Mouse (Mus musculus) T-helper 2 cell (primary cell): ENCODE results near the gene Brk1.

Experiments
- in situ Hi-C: fragments of 300-600 bp; cut with MboI, MseI; formaldehyde crosslinking; loops from one replicate; pipeline ENCODE4 v1.15.1; 2025; ENCODE audit warnings: high pct_unique_total_duplicates

Gene Brk1

DNA sequence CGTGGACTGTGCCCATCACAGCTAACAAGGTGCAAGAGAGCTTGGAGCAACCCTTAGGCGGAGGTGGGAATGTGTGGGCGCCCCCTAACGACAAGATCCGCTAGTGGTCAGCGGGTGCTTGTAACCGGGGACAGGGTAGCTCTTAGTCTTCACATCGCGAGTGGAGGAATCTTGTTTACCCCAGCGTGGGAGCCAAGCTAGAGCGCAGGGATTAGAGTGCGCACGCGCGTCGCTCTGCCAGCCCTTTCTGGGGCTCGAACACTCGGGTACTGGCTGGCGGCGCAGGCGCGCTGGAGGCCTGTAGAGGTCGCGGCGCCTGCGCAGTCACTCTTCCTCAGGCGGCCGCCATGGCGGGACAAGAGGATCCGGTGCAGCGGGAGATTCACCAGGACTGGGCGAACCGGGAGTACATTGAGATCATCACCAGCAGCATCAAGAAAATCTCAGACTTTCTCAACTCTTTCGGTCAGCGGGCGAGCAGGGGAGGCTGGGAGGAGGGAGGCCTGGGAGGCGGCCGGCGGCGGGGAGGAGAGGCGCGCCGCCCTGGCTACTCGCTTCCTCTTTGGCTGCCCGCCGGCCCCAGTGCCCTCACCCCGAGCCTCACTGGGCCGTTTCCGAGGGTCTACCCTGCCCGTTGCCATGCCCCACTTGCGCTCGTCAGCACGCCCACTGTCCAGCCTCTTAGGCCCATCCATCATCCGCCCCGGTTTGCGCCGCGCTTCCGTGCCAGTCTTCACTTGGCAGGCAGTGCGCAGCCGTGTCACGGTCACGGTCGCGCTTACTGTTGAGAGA, at the start of gene Brk1:
Gene Brk1, plus strand, starts transcription at position 341 of the 792 bp plus-strand sequence.
- in situ Hi-C loops = loop anchor here (25.0 kb wide), 1 partner anchor 1308 kb away; no protein-coding TSS in a partner anchor

DNA sequence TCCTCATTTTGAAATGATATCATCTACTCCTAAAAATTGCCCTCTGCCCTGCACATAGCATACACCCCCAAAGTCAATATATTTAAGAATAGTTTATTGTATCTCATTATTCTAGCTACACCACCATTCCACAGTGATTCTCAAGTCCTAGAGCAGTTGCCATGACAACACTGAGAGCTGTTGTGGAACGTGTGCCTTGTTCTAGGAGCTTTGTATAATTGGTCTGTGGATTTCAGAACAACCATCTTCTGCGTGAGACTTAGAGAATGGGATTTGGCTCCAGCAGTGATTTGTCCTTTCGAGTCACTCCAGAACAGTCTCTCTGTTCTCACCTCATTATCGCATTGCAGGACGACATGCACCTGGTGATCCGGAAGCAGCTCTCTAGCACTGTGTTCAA, 44.8 kb upstream of the Brk1 start:
- in situ Hi-C loops = loop anchor here (25.0 kb wide), 1 partner anchor 422 kb away; no protein-coding TSS in a partner anchor

DNA sequence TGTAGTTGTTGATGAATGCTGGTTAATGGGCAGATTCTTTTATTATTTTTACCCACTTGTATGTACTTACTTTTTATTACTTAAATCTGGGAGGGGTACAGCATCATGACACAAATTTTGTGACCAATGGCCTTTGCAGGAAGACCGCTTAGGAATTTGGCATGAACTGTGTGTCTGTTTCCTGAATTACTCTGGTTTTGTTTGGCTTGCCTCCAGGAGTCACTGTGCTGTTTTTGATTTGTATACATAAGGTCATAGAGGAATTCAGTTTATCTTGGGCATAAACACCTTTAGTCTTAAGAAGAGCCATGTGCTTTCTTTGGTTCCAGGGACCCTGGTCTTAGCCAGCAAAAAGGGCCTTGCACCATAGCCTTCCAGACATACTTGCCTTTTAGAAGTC, 40.0 kb upstream of the Brk1 start:
- in situ Hi-C loops = loop anchor here (25.0 kb wide), 1 partner anchor 427 kb away; no protein-coding TSS in a partner anchor

DNA sequence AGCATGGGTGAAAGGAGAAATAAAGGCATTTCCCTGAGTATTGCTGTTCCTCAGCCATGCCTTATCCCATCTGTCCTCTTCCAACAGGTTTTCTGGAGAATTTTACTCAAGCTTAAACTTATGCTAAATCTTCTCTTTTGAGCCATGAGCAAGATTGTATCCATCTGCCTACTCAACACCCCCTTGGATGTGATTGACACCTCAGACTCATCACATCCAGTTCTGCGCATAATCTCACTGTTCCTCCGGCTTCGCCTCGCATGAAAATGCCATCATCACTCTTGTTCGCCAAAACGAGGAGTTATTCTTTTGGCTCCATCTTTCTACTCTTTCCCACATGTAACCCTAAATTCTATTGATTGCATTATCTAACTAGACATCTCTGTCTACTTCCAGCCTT, 28.5 kb upstream of the Brk1 start:
- in situ Hi-C loops = no loop called here

DNA sequence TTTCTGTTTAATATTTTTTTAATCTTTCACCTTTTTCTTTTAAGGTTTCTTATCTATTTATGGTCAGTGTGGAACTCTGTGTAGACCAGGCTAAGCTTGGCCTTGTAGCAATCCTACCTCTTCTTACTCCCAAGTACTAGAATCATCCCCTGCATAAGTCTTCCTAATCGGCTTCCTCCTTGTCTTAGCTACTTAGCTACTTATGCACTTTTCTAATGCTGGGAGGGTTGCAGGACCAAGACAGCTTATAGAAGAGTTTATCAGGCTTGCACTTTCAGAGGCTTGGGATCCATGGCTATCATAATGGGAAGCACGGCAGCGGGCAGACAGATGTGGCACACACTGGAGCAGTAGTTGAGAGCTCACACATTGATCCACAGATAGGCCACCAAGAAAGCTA, 25.3 kb upstream of the Brk1 start:
- in situ Hi-C loops = no loop called here

DNA sequence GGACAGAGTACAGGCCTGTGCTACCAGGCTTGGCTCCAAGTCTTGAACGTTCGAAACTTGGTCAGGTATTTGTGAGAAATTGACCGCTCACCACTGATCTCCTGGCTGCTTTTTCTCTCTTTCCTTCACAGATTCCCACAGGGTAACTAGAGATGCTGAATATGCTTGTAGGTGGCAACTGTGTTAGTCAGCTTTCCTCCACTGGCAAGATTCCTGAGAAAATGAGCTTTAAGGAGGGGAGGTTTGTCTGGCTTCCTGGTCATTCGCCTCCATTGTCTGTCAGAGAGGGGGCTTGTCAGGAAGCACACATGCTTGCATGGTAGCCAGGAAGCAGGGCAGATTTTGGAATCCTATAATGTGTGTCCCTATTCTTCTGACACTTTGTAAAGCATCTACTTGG, 21.5 kb upstream of the Brk1 start:
- in situ Hi-C loops = no loop called here

DNA sequence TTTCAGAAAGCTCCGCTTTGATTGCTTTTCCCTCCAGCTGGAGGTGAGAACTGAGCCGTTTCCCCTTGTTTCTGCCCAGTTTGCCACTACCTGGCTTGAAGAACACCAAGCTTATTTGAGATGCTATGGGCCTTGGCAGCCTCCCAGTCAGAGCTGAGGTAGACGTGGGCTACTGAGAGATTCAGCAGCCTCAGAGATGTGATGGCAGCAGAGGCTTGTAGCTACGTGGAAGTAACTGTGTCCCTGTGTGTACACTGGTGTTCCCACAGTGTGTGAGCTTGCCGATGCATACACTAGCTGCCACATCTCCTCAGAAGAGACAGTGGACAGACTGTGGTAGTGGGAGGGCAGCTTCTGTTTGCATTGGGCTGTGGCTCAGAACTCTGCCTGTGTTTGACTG, 19.5 kb upstream of the Brk1 start:
- in situ Hi-C loops = no loop called here

DNA sequence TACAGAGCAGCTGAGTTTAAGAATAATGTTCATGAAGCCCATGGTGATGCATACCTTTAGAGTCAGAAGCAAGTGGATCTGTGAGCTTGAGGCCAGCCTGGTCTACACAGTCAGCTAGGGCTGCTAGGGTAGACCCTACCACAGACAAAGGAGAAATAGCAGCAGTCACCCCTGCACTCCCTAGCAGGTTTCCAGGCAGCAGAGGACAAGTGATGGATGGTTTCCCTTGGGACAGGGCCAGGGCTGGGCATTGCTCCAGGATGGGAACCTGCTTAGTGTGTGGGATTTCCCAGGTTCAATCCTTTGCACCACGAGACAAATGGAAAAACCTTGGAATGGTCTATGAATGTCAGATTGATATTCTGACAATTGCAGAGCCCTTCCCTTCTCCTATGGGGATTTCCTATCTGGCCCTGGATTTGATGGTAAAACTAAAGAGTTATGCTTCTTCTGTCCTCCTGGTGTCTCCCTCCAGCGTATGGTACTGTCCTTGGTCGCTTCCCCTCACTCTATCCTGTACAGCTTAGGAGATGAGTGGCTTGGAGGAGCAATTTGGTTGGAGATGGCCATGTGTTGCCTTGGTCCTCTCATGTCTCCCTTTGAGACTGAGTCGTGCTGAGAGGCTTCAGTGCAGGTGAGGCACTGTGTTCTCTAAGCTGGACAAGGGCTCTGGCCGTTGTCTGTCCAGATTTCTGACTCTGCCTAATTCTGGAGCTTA, 17.9 kb upstream of the Brk1 start:
- in situ Hi-C loops = no loop called here

DNA sequence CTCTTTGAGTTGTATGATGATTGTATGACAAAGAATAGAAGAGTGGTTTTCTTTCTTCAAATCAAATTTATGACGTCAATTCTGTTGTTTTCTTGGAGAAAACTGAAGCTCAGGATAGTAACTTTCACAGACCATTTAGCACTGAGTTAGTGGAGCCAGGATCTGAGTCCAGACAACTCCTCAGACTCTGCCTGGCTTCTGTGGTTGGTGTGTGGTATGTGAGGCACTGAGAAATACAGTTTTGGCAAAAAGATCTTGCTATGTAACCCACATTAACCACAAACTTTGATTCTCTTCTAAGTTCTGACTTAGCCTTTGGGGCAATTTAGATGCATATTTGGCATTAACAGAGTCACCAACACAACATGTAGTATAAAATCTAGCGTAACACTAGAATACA, 11.9 kb upstream of the Brk1 start:
- in situ Hi-C loops = no loop called here

DNA sequence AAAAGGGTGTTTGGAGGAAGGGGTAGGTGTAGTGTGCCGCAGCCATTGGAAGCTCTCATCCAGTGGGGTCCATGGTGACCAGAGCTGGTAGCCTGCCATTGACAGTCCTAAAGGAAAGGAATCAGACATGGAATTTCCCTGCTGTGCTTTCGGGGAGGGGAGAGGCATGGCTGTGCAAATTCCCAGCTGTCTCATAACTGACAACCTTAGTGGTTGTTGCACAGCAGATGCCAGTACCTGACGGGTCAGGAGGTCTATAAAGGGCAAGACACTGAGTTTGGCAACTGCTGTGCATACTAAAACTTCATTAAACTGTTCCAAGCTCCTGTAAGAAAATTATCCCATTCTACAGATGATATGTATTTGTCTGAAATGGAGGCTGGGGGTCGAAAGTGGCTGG, 6.6 kb upstream of the Brk1 start:
- in situ Hi-C loops = no loop called here

DNA sequence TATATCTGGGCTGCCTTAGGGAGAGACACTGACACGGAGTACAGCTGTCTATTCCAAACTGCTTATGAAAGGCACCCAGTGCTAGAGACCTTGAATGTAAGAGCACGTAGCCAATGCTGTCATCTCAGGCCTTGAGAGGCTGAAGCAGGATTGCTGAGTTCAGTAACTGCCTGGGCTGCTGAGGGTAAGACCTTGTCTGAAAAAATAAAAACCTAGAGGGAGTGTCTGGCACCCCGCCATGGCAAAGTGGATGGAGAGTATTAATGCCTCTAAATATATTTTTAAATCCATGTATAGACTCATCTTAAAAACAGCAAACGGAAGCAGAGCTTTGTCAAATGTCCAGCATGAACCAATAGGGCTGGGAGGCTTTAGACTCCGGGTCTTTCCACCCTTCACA, 4.7 kb upstream of the Brk1 start:
- in situ Hi-C loops = loop anchor here (25.0 kb wide), 1 partner anchor 1312 kb away; no protein-coding TSS in a partner anchor

DNA sequence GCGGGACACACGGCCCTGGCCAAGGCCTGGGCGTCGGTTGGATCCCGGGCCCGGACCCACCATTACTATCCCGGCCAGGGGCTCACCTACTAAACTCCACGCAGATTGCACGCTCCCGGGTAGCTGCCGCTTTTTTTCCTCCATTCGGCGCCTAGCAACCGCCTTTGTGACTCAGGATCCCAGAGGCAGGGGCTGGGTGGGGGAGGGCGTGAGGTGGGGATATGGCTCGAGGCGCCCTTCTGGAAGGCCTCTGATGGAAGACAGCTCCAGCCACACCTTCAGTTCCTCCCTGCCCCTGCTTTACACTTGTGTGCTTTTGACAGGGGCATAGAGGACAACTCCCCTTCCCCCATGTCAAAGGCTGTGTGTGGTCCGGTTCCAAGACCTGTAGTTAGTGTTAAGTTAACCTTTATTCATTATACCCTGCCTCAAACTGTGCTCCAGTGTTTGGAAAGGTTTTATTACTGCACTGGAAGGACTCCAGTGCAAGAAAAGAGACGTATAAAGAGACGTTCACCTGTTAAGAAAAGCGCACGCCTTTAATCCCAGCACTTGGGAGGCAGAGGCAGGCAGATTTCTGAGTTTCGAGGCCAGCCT, 3.9 kb upstream of the Brk1 start, which contains the start of gene Fancd2os:
Gene Fancd2os, minus strand, starts transcription at position 173 of the 597 bp plus-strand sequence.
- in situ Hi-C loops = loop anchor here (25.0 kb wide), 1 partner anchor 1312 kb away; no protein-coding TSS in a partner anchor

DNA sequence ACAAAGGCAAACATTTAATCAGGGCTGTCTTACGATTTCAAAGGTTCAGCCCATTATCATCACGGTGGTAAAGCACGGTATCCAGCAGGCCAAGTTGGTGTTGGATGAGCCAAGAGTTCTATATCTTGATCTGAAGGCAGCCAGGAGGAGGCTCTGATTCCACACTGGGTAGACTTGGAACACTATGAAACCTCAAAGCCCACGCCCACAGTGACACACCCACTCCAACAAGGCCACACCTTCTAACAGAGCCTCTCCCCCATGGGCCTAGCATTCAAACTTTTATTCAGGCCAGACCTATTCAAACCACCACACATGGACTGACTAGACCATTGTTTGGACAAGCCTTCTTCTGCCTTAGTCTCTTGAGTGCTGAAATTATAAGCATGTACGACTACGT, 1.8 kb upstream of the Brk1 start:
- in situ Hi-C loops = loop anchor here (25.0 kb wide), 1 partner anchor 1309 kb away; no protein-coding TSS in a partner anchor

DNA sequence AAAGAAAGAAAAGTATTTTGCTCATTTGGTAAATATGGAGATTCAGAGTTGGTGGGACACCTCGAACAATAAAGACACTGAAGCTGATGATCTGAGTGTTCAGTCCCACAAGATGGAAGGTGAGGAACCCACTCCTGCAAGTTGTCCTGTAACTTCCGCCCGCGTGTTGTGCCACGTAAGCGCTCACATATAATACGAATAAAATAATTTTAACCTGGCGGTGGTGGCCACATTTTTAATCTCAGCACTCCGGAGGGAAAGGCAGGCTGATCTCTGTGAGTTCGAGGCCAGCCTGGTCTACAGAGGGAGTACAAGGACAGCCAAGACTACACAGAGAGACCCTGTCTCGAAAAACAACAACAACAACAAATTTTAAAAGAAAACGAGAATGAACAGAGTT, 579 bp upstream of the Brk1 start:
- in situ Hi-C loops = loop anchor here (25.0 kb wide), 1 partner anchor 1308 kb away; no protein-coding TSS in a partner anchor

DNA sequence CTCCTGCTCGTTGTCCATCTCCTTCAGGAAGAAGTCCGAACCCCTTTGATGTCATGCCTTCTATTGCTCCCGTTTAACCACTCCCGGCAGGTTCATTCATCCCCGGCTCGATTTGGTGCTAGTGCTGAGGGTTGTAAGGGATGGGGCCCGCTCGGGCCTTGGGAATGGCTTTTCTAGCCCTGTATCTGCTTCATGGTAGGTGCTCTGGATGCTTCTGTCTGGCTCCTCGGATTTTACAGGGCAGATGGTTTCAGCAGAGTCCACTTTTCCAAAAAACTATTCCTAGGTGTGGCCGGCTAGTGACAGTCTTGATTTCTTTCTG, 613 bp downstream of the Brk1 start:
- in situ Hi-C loops = loop anchor here (25.0 kb wide), 1 partner anchor 1307 kb away; no protein-coding TSS in a partner anchor

DNA sequence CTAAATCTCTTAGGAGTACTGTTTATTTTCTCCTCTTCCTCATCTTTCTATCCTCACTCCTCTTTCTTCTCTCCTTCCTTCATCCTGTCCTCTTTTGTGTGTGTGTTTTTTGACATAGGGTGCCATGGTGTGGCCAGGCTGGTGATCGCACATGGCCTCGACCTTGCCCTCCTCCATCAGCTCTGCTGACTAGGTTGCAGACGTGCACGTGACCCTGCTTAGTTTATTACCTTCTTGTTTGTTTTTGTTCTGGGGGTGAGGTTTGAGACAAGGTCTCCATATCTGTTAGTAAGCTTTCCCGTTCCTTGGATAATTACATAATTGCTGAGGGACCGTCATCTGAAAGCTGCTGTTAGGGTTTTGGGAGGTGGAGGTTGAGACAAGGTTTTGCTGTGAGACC, 4.3 kb downstream of the Brk1 start:
- in situ Hi-C loops = loop anchor here (25.0 kb wide), 1 partner anchor 1303 kb away; no protein-coding TSS in a partner anchor

DNA sequence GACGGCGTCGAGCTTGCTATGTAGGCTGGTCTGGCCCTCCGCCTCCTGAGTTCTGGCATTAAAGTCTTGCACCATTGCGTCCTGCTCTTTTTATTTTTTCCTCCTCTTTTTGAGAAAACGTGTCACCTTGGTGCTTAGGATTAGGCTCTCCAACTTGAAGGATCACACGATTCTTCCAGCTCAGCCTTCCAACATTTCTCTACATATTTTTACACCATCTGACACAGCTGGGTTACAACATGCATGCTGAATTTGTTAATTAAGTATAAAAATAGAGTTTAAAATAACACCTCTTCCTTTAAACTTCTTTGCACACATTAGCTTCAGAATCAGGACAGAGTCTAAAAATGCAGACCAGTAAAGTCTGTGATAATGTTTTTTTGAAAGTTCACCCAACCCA, 4.7 kb downstream of the Brk1 start:
- in situ Hi-C loops = loop anchor here (25.0 kb wide), 1 partner anchor 1303 kb away; no protein-coding TSS in a partner anchor

DNA sequence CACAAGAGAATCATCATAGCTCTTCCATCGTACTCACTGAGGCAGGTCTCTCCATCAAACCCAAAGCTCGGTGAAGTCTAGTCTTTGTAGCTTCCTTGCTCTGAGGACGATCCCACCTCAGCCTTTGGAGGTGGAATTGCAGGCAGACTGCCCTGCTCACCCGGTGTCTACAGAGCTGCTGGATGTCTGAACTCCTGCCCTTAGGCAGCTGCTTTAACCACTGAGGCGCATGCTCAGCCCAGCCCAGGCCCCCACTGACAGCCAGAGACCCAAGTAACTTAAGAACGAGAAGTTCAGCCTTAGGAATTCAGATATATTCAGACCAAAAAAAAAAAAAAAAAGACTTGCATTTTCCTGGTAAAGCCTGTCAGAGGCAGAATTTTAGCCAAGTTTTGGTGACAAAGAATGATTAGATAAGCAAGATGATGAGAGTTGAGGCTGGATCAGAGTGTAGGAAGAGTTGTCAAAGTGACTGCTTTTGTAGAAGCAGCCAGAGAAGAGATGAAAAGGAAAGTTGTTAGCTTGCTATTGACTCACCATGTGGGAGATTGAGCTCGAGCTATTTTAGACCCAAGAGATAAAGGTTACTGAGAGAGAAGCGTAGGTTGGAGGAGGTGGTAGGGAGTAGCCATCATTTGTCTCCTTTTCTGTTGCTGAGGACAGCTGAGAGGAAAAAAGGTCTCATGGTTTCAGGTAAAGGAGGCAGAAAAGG, 7.8 kb downstream of the Brk1 start:
- in situ Hi-C loops = loop anchor here (25.0 kb wide), 1 partner anchor 1300 kb away; no protein-coding TSS in a partner anchor

DNA sequence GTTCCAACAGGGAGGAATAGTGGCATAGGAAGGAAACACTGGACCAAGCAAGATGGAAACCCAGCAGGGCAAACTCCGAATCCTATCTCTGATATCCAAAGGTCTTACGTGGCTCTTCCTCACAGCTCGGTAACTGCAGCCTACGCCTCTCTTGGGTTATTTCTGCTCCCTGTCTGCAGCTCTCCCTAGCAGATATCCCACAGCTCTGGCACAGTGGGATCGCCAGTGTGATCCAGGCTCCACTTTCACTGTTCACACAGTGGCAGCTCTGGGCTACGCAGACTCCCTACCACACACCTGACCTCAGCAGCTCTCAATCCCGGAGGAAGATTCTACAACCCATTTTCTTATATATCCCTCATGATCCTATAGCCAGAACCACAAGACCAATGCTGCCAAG, 9.6 kb downstream of the Brk1 start:
- in situ Hi-C loops = loop anchor here (25.0 kb wide), 1 partner anchor 1298 kb away; no protein-coding TSS in a partner anchor

DNA sequence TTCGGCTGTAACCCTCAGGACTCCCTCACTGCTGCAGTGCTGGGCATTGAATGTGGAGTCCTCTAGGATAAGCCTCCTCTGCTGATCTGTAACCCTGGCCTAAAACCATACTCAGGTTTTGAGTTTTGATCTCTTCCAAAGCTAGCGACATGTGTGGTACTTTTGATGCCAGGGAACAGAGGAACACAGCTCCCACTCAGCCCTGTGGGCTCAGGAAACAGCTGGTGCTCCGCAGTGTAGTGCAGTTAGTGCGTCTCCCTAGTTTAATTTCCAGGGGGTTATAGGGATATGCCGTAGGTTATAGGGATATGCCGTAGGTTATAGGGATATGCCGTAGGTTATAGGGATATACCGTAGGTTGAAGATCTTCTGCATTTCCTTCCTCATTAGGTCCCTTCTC, 10.4 kb downstream of the Brk1 start:
- in situ Hi-C loops = loop anchor here (25.0 kb wide), 1 partner anchor 1297 kb away; no protein-coding TSS in a partner anchor

DNA sequence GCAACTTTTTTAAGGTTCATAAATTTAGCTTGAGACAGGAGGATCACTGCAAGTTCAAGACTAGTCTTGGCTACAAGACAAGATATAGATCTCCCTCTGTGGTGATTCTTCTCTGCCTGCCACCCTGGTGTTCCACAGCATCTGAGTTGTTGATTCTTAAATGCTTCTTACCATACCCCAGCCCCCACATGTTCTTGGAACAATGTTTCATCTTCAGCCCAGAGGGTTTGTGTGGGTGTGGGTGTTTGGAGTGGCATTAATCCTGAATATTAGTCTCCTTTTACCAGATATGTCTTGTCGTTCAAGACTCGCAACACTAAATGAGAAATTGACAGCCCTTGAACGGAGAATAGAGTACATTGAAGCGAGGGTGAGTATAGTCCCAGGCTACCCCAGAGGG, 10.9 kb downstream of the Brk1 start:
- in situ Hi-C loops = loop anchor here (25.0 kb wide), 1 partner anchor 1297 kb away; no protein-coding TSS in a partner anchor
